Mouse (Mus musculus) hindbrain, postnatal 0 days (tissue): ENCODE measurements around the gene Srd5a3. TPM values are rescaled to one million over a fixed set of nuclear protein-coding genes. Genes with fewer than 3 reads are reported as not detected.

Source experiments
- ATAC-seq: fragments of 200-750 bp; cut with Nextera tagmentation; 2 replicates; pipeline ENCODE4 v1.8.0; 2017; ENCODE audit warnings: mild to moderate bottlenecking, moderate TSS enrichment, moderate library complexity
- DNase-seq: peaks from one replicate; pipeline ENCODE4 v3.0.0-alpha.2; 2015; ENCODE audit warnings: low spot score
- H3K27ac ChIP-seq: fragments of 300-500 bp; sonication (generic); 2 replicates; pipeline ENCODE4 v1.5.1; 2014; ENCODE audit warnings: mild to moderate bottlenecking
- H3K27me3 ChIP-seq: fragments of 300-500 bp; sonication (generic); 2 replicates; pipeline ENCODE4 v1.6.1; 2014; ENCODE audit warnings: low read length, mixed read lengths; ENCODE audit not compliant: insufficient read depth
- H3K36me3 ChIP-seq: fragments of 300-500 bp; sonication (generic); 2 replicates; pipeline ENCODE4 v1.6.1; 2014; ENCODE audit warnings: low read length, mixed read lengths; ENCODE audit not compliant: insufficient read depth
- H3K4me1 ChIP-seq: fragments of 300-500 bp; sonication (generic); 2 replicates; pipeline ENCODE4 v1.6.1; 2014; ENCODE audit warnings: antibody characterized with exemption, low read length, mixed read lengths; ENCODE audit not compliant: insufficient read depth
- H3K4me2 ChIP-seq: fragments of 300-500 bp; sonication (generic); 2 replicates; pipeline ENCODE4 v1.6.1; 2014; ENCODE audit warnings: low read depth, mild to moderate bottlenecking, low read length, moderate library complexity, mixed read lengths
- H3K4me3 ChIP-seq: fragments of 300-500 bp; sonication (generic); 2 replicates; pipeline ENCODE4 v1.5.1; 2014; ENCODE audit warnings: low read length
- H3K9ac ChIP-seq: fragments of 300-500 bp; sonication (generic); replicated peaks from 2 replicates; pipeline ENCODE4 v1.6.1; 2014; ENCODE audit warnings: mild to moderate bottlenecking, low read length, moderate library complexity, mixed read lengths
- H3K9me3 ChIP-seq: fragments of 300-500 bp; sonication (generic); 2 replicates; pipeline ENCODE4 v1.6.1; 2016; ENCODE audit warnings: low read length, mixed read lengths
- CTCF ChIP-seq: IDR thresholded peaks from 2 replicates; pipeline ENCODE4 v1.5.1; 2016; ENCODE audit warnings: antibody characterized with exemption, control low read depth, low read depth
- WGBS: fragments of 180-500 bp; shearing (Covaris S2); extraction: QIAGEN DNeasy Blood & Tissue Kit; methylation state at CpG from one replicate; pipeline ENCODE4 v1.1.7; 2014; 5-methylcytosine and 5-hydroxymethylcytosine counted together
- polyA plus RNA-seq: library from polyadenylated mRNA; unstranded; fragments of >200 nt; fragmentation: Nextera tagmentation; extraction: Ambion mirVana; gene quantifications from 2 replicates; pipeline ENCODE4 v1.2.1, GENCODE M21; 2015
- total RNA-seq: library from RNA; depleted of rRNA; stranded (reverse); fragments of >200 nt; gene quantifications from 2 replicates; pipeline ENCODE4 v1.2.3, GENCODE M21; 2014

The Srd5a3 gene
- total and polyA plus RNA-seq, 2 experiments from 2014 or later: 17.6 to 22.9 TPM

DNA sequence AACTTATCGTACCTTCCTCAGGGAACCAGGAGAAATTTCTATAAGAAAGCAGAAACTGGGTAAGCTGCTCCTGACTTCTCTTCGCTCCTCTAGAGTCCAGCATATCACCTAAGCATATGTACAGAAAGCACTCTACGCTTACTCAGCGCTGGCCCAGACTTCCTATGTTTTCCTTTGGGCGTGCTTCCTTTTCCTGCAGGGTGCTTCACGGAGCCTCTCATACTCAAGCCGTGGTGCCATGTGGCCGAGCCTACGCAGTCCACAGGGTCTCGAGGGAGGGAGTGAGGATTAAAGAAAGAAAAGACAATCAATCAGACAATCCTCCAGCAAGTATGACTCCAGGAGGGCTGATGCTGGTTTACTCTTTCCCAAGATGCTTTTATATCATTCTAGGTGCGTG lies 36.8 kb downstream of the Srd5a3 start:
- Histone ChIP-seq H3K4me2 (no peak overlapping the region), H3K9me3 (no peaks in the 10 kb centered on the region), H3K36me3 (no peaks in the 10 kb centered on the region), H3K27ac (no peak overlapping the region), H3K4me1 (no peaks in the 10 kb centered on the region), H3K4me3 (no peak overlapping the region), H3K27me3 (no peaks in the 10 kb centered on the region), H3K9ac (no peak overlapping the region)
- DNase-seq (no peak), ATAC-seq (no peak)
- 68% methylated on average over 11 of the region's 11 CpGs for WGBS
- no peak for TF ChIP-seq CTCF

DNA sequence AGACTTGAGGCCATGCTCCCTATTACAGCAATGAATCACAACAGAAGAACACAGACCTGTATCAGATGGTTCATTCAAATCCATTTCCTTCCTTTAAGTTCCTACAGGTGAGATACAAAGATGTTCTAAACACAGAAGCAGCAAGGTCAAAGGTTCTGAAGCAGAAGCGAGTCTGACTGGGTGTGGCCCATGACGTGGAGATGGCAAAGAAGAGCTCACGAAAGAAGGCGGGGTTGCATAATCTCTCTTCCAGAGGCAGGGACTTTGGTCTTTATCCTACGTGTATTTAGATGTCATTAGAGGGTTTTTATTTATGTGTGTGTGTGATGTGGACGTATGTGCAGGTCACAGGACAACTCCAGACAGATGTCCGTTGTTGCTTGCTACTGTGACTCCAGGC lies 37.6 kb downstream of the Srd5a3 start:
- Histone ChIP-seq H3K27ac (no peak overlapping the region), H3K4me1 (no peaks in the 10 kb centered on the region), H3K9me3 (no peaks in the 10 kb centered on the region), H3K27me3 (no peaks in the 10 kb centered on the region), H3K36me3 (no peaks in the 10 kb centered on the region), H3K4me3 (no peak overlapping the region), H3K4me2 (no peak overlapping the region), H3K9ac (no peak overlapping the region)
- TF ChIP-seq CTCF: no peak
- no peak for ATAC-seq
- no peak for DNase-seq
- 85% methylated on average over 7 of the region's 7 CpGs for WGBS

- ATAC-seq: no peak
Measured at GRCm38 (mm10) chr5:76179171-76179570, 39.1 kb downstream of the Srd5a3 start.

DNA sequence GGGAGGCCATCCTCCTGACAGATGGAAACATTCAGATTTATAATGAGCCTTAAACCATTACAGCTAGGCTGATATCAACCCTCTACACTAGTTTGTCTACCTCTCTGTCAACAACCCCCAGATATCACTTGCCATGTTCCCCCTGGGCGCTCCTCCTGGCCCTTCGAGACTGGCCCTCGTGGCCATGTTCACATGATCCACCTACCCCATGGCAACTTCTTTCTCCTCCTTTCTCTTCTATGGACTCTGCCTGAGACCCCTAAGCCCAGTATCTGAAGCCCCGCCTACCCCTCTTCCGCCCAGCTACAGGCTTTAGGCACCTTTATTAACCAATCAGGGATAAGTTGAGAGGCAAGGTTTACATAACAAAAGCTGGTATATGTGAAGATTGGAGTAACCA lies 39.7 kb downstream of the Srd5a3 start:
- no peak for TF ChIP-seq CTCF
- no peak for DNase-seq

More at GRCm38 (mm10) chr5:76179171-76179570, 39.1 kb downstream of the Srd5a3 start:
- H3K36me3 ChIP-seq: no peaks in the 10 kb centered on the region
- H3K4me3 ChIP-seq: no peak overlapping the region
- no peaks in the 10 kb centered on the region for H3K27me3 ChIP-seq
- no peaks in the 10 kb centered on the region for H3K9me3 ChIP-seq
- 0 out of 2 replicates have a peak, but pooled peaks cover 5% of the 10 kb centered on the region for H3K4me1 ChIP-seq
- no peak overlapping the region for H3K9ac ChIP-seq
- DNase-seq: no peak
- WGBS: 98% methylated on average over 5 of the region's 5 CpGs
- TF ChIP-seq CTCF: no peak
- no peak overlapping the region for H3K4me2 ChIP-seq
- no peak overlapping the region for H3K27ac ChIP-seq

DNA sequence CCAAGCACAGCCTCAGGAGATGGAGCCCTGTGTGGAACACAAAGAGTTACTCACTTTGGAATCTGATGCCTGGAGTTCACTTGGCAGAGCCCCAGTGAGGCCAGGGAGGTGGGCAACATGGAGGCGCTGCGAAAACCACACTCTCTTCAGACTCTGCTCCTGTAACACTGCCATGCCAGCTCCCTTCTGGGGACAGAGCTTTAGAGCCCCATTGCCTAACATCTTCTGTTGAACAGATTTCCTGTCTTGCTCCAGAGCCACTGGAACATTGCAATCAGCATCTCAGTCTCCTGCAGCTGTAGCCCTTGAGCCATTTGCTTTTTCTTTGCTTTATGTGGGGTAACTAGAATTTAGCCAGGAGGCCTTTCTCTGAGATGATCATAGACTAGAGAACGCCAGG lies 42.3 kb downstream of the Srd5a3 start:
- DNase-seq: no peak
- H3K9ac ChIP-seq: no peak overlapping the region

More for the DNA sequence above, 39.7 kb downstream of the Srd5a3 start:
- Histone ChIP-seq H3K27ac (no peak overlapping the region), H3K4me2 (no peak overlapping the region), H3K36me3 (no peaks in the 10 kb centered on the region), H3K4me1 (0 out of 2 replicates have a peak, but pooled peaks cover 5% of the 10 kb centered on the region), H3K4me3 (no peak overlapping the region), H3K9ac (no peak overlapping the region), H3K27me3 (no peaks in the 10 kb centered on the region), H3K9me3 (no peaks in the 10 kb centered on the region)
- ATAC-seq: no peak
- 83% methylated on average over 5 of the region's 5 CpGs for WGBS

DNA sequence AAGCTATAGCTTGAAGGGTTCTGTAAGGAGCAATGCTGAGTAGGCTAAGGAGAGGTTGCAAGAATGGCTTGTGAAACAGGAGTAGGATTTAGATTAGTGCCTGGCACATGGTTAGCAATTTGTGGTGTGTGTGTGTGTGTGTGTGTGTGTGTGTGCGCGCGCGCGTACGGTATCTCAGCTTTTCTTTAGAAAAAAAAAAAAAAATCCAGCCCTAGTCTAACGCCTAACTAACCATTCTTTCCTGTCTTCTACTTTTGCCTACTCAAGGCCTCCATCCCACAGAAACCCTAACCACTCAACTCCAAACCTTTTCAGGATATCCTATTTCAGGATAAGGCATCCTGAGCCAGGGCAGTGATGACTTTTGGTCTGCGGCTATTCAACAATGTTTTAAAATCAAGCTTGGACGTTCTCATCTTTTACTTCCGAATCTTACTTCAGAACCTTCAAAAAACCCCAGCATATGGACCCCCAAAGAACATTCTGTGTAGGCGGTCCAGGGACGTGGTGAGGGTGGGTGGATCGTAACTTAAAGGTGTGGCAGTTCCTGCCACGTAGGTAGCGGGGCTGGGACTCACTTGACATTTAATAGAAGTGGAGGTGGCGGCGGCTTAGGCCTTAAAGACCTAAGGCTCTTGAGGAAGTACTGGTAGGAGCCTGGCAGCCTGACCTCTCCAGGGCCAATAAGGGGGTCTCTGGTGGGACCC lies 43.1 kb downstream of the Srd5a3 start:
- H3K27me3 ChIP-seq: no peaks in the 10 kb centered on the region
- peak overlapping the region; percentile 94 for H3K9ac ChIP-seq
- TF ChIP-seq CTCF: no peak
- H3K36me3 ChIP-seq: no peaks in the 10 kb centered on the region
- DNase-seq: no peak
- H3K4me1 ChIP-seq: peaks cover 10% of the 10 kb centered on the region; the same call in 1 of the 2 replicates
- peak overlapping the region; percentile 79 for H3K4me2 ChIP-seq
- no peaks in the 10 kb centered on the region for H3K9me3 ChIP-seq
- peak overlapping the region; percentile 97; the same call in 1 of the 2 replicates for H3K27ac ChIP-seq
- WGBS: 39% methylated on average over 17 of the region's 17 CpGs
- ATAC-seq: no peak; the same call in 1 of the 2 replicates
- peak overlapping the region; percentile 89 for H3K4me3 ChIP-seq

More for the DNA sequence above, 42.3 kb downstream of the Srd5a3 start:
- 51% methylated on average over 3 of the region's 3 CpGs for WGBS
- Histone ChIP-seq H3K4me3 (no peak overlapping the region), H3K9me3 (no peaks in the 10 kb centered on the region), H3K4me1 (peaks cover 10% of the 10 kb centered on the region; the same call in 1 of the 2 replicates), H3K27me3 (no peaks in the 10 kb centered on the region), H3K36me3 (no peaks in the 10 kb centered on the region), H3K27ac (no peak overlapping the region), H3K4me2 (no peak overlapping the region)
- TF ChIP-seq CTCF: no peak
- no peak for ATAC-seq

DNA sequence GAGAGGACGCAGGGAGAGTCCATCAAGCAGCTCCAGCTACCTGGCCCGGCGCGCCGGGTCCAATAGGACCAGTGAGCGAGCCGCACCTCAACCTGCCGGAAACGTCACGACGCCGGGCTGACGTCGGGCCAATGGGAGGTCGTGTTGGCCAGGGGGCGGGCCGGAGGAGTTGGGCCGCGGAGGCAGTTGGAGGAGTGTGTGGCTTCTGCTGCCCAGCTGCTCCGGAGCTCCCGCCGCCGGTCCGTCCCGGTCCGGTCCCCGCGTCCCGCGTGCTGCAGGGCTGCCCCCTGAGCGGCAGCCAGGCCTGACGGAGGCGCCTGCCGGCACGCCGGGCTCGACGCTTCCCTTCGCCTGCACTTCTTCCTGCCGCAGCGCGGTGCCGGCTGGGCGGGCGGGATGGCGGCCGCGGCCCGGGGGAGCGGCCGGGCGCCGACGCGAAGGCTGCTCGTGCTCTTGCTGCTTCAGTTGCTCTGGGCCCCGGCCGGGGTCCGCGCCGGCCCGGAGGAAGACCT lies 43.7 kb downstream of the Srd5a3 start, which contains the start of gene Tmem165:
Gene Tmem165 (plus strand): TSS at position 131 of the 512 bp plus-strand sequence.
- Histone ChIP-seq H3K4me2 (peak within 1 kb of the TSS; percentile 79), H3K4me1 (peaks cover 10% of the 10 kb centered on the region; the same call in 1 of the 2 replicates), H3K36me3 (no peaks in the 10 kb centered on the region), H3K27me3 (no peaks in the 10 kb centered on the region), H3K9me3 (no peaks in the 10 kb centered on the region), H3K9ac (peak within 1 kb of the TSS; percentile 94), H3K4me3 (peak within 1 kb of the TSS; percentile 89), H3K27ac (peak within 1 kb of the TSS; percentile 97)
- no peak for TF ChIP-seq CTCF
- DNase-seq (peak; percentile 96), ATAC-seq (peak; percentile 97)
- WGBS: under 1% methylated on average over 61 of the region's 62 CpGs
